Mouse (Mus musculus): ENCODE data around the gene Gm9639.

- TF ChIP-seq POLR2A (IDR thresholded peaks at IDR 0.05; ENCODE audit: control insufficient read depth, low read depth, low read length) = no peak
- no peak for TF ChIP-seq CTCF (IDR thresholded peaks at IDR 0.05; ENCODE audit: control insufficient read depth, insufficient read depth, insufficient replicate concordance, low read depth, low read length)
Measured at GRCm38 (mm10) chr10:77835647-77836046, 40.8 kb upstream of the Gm9639 start, which contains the start of gene Krtap10-10.

Data from testis, adult 2 months (tissue).